Mouse (Mus musculus) Patski (cell line): Measurements from ENCODE around the gene Snca. TPM values are rescaled to one million over a fixed set of nuclear protein-coding genes. Genes with fewer than 3 reads are reported as not detected.

Experiments
- ATAC-seq: fragments of 100-300 bp; one replicate; pipeline ENCODE4 v1.8.0; 2021
- CTCF ChIA-PET: fragments of 350-600 bp; sonication (Branson Sonifier 250); formaldehyde crosslinking; loops from one replicate; lab custom pipeline; 2022; ENCODE audit warnings: inconsistent platforms; lab: Charles Lee
- POLR2A ChIA-PET: fragments of 350-600 bp; sonication (Branson Sonifier 250); formaldehyde crosslinking; loops from one replicate; lab custom pipeline; 2022; ENCODE audit warnings: antibody characterized with exemption, inconsistent platforms; lab: Charles Lee
- DNase-seq: peaks from one replicate; pipeline ENCODE4 v3.0.0-alpha.2; 2011; ENCODE audit warnings: low read depth, low spot score
- H3K27me3 ChIP-seq: fragments of 371-371 bp; one replicate; pipeline ENCODE4 v1.5.1; 2021
- CTCF ChIP-seq: fragments of 100-300 bp; IDR thresholded peaks from one replicate; pipeline ENCODE4 v1.5.1; 2021
- in situ Hi-C: fragments of 300-500 bp; cut with MboI; formaldehyde crosslinking; loops from 3 replicates; pipeline ENCODE4 v1.11.1; 2018; ENCODE audit warnings: low pct_unique_long_range_greater_than_20kb, mixed read lengths
- polyA plus RNA-seq: library from polyadenylated mRNA; unstranded; gene quantifications from one replicate; pipeline ENCODE4 v1.2.3, GENCODE M21; 2021

Gene Snca
- polyA plus RNA-seq, 1 experiment from 2014 or later, result not detected

DNA sequence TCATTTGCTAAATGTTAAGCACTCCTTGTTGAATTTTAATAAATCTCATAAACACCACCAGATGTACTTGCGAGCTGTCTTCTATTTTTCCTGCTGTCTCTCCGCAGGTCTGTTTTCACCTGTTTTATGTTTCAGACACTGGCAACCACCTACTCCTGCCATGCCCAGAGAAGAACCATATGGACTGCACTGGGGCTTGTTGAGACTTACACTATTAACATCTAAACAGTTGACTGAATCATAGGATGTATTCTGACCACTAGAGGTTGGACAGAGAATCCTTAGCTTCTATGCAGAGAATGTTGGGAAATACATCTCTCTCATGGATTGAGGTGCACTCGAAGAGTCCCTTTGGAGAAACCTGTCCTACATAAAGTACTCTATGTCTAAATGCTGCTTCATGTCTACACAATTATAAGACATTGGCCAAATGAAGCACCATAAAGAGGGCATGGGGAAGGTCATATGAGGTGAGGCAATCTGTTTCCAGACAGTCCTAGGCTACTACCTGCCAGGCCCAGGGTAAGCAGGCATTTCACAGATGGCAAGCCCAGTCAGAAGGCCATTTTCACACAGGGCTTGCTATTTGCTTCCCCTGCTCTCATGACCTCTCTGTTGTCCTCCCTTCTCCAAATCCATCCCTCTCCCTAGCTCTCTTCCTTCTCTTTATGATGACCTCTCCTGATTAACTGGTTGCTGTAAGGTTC is 35.8 kb downstream of the Snca start:
- CTCF ChIA-PET, result no interaction called here
- H3K27me3 ChIP-seq, result peaks cover 4% of the 10 kb centered on the region
- in situ Hi-C loops, result no loop called here
- no peak for TF ChIP-seq CTCF
- POLR2A ChIA-PET, result no interaction called here
- DNase-seq (no peak), ATAC-seq (no peak)

DNA sequence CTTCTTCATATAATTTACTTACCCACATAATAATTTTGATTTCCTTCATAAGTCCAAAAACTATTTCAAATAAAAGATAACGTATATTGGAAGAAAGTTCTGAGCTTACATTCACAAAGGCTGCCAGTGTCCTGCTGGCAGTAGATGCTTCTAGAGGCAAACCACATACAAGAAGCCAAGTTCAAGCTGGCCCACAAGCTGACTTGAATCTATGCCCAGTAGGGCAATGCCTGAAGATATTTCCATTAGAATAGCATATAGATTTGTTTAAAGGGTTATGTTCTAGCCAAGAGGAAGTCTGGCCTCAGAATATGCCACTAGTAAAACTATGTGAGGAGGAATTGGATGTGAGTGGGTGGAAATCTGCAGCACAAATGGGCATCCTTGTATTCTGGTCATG is 42.7 kb downstream of the Snca start:
- TF ChIP-seq CTCF, result no peak
- ChIA-PET POLR2A (no interaction called here), CTCF (no interaction called here)
- no peak for ATAC-seq
- H3K27me3 ChIP-seq, result peaks cover 8% of the 10 kb centered on the region
- in situ Hi-C loops, result no loop called here
- DNase-seq, result no peak

DNA sequence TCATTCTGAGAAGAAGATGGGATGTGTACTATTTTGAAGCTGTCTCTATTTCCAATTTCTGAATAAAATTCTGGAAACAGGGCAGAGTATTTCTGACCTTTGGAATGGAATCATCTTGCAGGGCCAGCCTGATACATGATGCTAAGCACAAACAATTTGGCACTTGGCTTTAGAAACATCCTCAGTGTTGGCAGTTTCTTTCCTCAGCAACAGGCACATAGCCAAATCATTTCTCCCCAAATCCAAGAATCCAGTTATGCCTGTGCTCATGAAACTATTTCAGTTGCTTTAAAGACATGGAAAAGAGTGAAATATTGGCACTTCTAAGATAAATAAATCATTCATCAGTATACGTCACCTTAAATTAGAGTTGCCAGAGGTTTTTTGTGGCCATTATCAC is 57.8 kb downstream of the Snca start:
- DNase-seq (no peak), ATAC-seq (no peak)
- ChIA-PET POLR2A (interaction anchor here (0.6 kb wide), 1 partner anchor 375 kb away, joined by 3 read pairs; no protein-coding TSS in a partner anchor), CTCF (no interaction called here)
- no peak for TF ChIP-seq CTCF
- no peaks in the 10 kb centered on the region for H3K27me3 ChIP-seq
- in situ Hi-C loops, result no loop called here

DNA sequence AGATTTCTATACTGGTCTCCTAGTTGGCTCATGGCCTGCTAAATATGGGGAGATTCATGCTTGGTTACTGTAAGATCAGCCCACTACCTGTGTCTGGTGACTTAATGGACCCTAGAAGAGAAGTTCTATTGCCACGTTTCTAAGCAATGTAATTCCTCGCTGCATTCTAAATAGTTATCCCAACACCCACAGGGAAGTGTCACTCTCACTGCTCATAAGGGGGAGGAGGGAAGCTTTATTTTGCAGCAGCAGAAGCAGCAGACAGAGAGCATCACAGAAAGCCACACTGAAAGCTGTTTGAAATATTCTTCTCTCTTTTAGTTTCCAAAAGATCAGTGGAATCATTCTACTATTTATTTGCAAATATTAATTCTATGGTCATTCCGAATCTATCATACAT is 64.0 kb downstream of the Snca start:
- in situ Hi-C loops, result no loop called here
- no peaks in the 10 kb centered on the region for H3K27me3 ChIP-seq
- ChIA-PET POLR2A (interaction anchor here (0.7 kb wide), 1 partner anchor 24 kb away, joined by 4 read pairs; no protein-coding TSS in a partner anchor), CTCF (no interaction called here)
- ATAC-seq (no peak), DNase-seq (no peak)
- TF ChIP-seq CTCF, result no peak

DNA sequence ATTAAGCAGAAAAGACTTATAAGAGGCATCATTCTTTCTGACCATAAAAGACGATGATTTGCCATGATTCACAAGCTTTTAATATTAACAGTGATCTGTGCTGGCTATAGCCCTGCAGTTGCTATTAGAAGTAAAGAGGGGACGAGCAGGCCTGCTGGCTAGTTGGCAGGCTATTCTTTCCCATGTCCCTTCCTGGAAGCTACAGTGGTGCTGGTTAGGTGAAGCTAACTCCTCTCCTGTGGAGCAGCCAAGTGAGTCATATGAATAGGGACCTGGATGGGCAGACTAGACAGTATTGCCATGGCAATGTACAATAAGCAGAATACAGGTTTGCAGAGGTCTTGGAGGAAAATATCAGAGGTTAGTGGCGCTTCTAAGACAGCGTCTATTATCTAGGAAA is 66.8 kb downstream of the Snca start:
- no peak for TF ChIP-seq CTCF
- ChIA-PET CTCF (no interaction called here), POLR2A (no interaction called here)
- no peak for DNase-seq
- in situ Hi-C loops, result no loop called here
- H3K27me3 ChIP-seq, result peaks cover 7% of the 10 kb centered on the region
- no peak for ATAC-seq

DNA sequence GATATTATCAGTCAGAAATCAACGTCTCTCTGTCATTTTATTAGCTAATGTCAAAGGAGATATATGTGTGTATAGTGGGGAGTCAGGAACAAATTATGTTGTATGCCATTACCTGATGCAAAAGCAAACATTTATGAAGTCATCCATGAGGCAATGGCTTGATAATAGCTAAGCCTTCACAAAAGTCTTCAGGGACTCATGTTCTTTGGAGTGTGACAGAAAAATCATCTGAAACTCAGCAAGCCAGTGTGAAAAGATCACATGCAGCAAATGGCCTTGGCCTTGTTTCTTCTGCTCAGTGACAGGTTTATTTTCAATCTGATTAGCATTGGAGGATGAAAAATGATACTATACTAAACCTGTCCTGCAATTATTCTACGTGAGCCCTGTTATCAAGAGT is 67.9 kb downstream of the Snca start:
- ATAC-seq, result no peak
- no peak for DNase-seq
- ChIA-PET POLR2A (no interaction called here), CTCF (no interaction called here)
- no peak for TF ChIP-seq CTCF
- in situ Hi-C loops, result no loop called here
- peaks cover 7% of the 10 kb centered on the region for H3K27me3 ChIP-seq

DNA sequence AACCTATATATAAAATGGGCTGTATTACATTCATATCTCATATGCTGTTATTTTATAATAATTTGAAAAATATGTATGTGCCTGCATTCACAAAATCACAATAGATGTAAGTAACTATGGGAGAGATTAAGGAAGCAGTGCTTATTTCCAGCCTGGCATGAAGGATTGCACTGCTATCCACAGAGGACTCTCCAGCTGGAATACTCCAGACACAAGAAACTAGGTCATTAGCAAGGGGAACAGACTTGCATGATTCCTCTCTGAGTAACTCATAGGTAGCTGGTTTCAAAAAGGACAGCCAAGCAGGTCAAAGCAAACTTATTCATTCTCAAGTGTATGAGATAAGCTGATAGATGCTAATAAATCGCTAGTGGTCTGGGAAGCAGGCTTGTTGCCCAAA is 74.7 kb downstream of the Snca start:
- in situ Hi-C loops, result no loop called here
- CTCF ChIA-PET, result interaction anchor here (1.0 kb wide), 1 partner anchor 67 kb away, joined by 3 read pairs; no protein-coding TSS in a partner anchor
- no peak for DNase-seq
- POLR2A ChIA-PET, result no interaction called here
- no peak for ATAC-seq
- TF ChIP-seq CTCF, result no peak
- H3K27me3 ChIP-seq, result peaks cover 16% of the 10 kb centered on the region

DNA sequence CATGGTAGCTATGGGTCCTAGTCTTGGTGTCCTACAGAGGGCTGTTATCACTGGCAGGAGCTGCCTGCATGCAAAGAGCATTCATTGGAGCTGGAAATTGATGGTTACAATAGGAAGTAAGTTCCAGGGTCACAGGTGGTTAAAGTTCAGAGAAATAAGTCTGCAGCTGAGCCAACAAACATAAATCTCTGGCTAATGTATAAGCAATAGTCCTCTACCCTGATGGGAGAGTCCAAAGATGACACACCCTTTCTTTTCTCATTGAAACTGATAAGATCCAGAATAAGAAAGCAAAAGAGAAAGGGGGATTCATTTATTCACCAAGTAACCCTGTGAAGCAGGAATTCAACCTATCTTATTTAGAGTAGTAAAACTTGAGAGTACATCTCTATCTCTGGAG is 83.7 kb downstream of the Snca start:
- no peak for DNase-seq
- ATAC-seq, result no peak
- in situ Hi-C loops, result no loop called here
- peaks cover 3% of the 10 kb centered on the region for H3K27me3 ChIP-seq
- CTCF ChIA-PET, result no interaction called here
- POLR2A ChIA-PET, result no interaction called here
- TF ChIP-seq CTCF, result no peak

DNA sequence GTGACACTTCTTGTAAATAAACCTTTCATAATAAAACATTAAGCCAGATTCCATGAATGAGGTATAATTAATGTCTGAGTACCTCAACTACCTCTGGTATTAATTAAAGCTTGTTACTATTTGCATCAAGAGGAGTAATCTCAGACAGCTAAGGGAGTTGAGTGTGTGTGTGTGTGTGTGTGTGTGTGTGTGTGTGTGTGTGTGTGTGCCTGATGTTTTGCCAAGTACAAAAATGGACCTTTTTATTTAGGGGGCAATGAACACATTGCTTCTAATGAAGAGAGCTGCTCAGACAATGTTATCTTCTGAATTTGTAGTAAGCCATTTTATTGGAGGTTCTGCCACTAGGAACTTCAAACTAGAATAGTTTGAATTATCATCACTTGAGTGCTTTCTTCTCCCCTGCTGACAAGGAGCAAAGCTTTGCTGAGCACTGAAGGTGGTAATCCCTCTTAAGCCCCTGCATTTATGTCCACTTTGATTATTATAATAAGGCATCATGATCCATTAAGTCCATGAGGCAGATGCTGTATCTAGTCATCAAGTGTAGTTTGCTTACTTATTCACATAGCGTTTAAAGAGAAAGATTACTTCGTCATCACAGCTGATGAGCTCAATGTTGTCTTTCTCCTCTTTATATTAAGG is 88.1 kb downstream of the Snca start:
- ChIA-PET POLR2A (no interaction called here), CTCF (no interaction called here)
- peaks cover 3% of the 10 kb centered on the region for H3K27me3 ChIP-seq
- ATAC-seq (no peak), DNase-seq (no peak)
- in situ Hi-C loops, result no loop called here
- no peak for TF ChIP-seq CTCF

DNA sequence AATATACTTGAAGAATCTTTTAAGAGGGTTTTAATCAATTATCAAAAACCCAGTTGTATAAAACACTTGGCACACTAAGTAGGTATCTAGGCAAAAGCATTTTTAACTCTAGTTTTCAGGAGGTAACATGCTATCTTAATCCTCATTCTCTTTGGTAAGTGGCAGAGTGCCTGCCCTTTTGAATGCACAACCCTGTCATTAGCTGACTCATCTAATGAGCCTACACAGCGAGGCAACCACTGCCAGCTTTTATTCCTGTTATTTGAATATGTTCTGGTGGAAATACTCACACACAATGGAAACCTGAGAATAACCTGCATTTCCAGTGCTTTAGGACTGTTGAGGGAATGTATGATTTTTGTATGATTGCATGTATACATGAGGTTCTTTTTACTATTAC is 89.9 kb downstream of the Snca start:
- ATAC-seq, result no peak
- TF ChIP-seq CTCF, result no peak
- in situ Hi-C loops, result no loop called here
- DNase-seq, result no peak
- POLR2A ChIA-PET, result no interaction called here
- CTCF ChIA-PET, result no interaction called here
- peaks cover 3% of the 10 kb centered on the region for H3K27me3 ChIP-seq

DNA sequence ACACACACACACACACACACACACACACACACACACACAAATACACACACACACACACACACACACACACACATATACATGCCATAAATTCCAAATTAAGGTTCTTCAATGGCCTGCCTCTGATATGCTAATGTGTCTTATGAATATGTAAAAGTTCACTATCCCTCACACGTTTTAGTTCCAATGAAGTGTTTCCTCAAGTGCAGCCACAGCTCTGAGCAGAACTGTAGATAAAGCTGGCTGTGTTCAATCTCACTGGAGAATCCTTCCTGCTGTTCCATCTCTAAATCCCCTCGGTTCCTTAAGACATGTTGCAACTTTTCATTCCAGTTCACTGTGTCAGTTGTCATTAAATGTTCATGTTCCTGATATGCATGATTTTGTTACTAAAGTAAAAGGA is 98.5 kb downstream of the Snca start:
- ChIA-PET POLR2A (no interaction called here), CTCF (no interaction called here)
- H3K27me3 ChIP-seq, result no peaks in the 10 kb centered on the region
- no peak for TF ChIP-seq CTCF
- in situ Hi-C loops, result no loop called here
- DNase-seq (no peak), ATAC-seq (no peak)
